Mouse (Mus musculus): ENCODE results near the gene Col8a2. TPM values are rescaled to one million over a fixed set of nuclear protein-coding genes. Genes with fewer than 3 reads are reported as not detected.

The Col8a2 gene
- total and polyA plus RNA-seq, 3 experiments, result not detected

- dilution Hi-C loops (cut with MboI; ENCODE audit: extremely low pct_ligation_motif_present, extremely low pct_unique_long_range_greater_than_20kb, low sequenced_read_pairs), result no loop called here
- peaks cover 16 to 60% of the 10 kb centered on the region in 2 experiments for H3K4me1 ChIP-seq (ENCODE audit: control insufficient read depth in 1 of 2, insufficient read depth in 2 of 2)
- peaks cover 0 to 46% of the 10 kb centered on the region in 2 experiments for H3K36me3 ChIP-seq (replicated peaks in 1 of 2; ENCODE audit: control insufficient read depth in 1 of 2, insufficient read depth in 1 of 2, low read length in 1 of 2)
- TF ChIP-seq E2F4 (IDR thresholded peaks at IDR 0.05; ENCODE audit: insufficient replicate concordance, low read depth, low read length) (no peak), HCFC1 (IDR thresholded peaks at IDR 0.05; ENCODE audit: low read depth, low read length) (no peak), BHLHE40 (IDR thresholded peaks at IDR 0.05; ENCODE audit: low read depth, low read length) (no peak), SMC3 (IDR thresholded peaks at IDR 0.05; ENCODE audit: low read depth, low read length) (no peak), MAX (IDR thresholded peaks at IDR 0.05; ENCODE audit: low read length) (no peak), ZC3H11A (IDR thresholded peaks at IDR 0.05; ENCODE audit: low read depth, low read length) (no peak), ZNF384 (IDR thresholded peaks at IDR 0.05; ENCODE audit: low read depth, low read length) (no peak), KAT2A (IDR thresholded peaks at IDR 0.05; ENCODE audit: insufficient replicate concordance, low read length) (no peak), CHD2 (IDR thresholded peaks at IDR 0.05; ENCODE audit: low read length) (no peak), RAD21 (IDR thresholded peaks at IDR 0.05; ENCODE audit: low read depth, low read length) (no peak; the same call in 1 of the 2 replicates), SIN3A (IDR thresholded peaks at IDR 0.05; ENCODE audit: low read length) (no peak), NRF1 (IDR thresholded peaks at IDR 0.05; ENCODE audit: low read depth, low read length) (no peak), NELFE (IDR thresholded peaks at IDR 0.05; ENCODE audit: low read depth, low read length) (no peak), RCOR1 (conservative IDR thresholded peaks at IDR 0.05; ENCODE audit: low read depth, low read length) (no peak), MAFK (IDR thresholded peaks at IDR 0.05; ENCODE audit: insufficient replicate concordance, low read length) (no peak), CHD1 (IDR thresholded peaks at IDR 0.05; ENCODE audit: low read depth, low read length) (no peak), TBP (conservative IDR thresholded peaks at IDR 0.05; ENCODE audit: low read depth, low read length) (no peak), CTCF (conservative IDR thresholded peaks at IDR 0.05 in 1 of 2, IDR thresholded peaks at IDR 0.05 in 1 of 2; ENCODE audit: low read depth in 2 of 2, low read length in 2 of 2) (no peak), UBTF (IDR thresholded peaks at IDR 0.05; ENCODE audit: low read depth, low read length) (no peak)
- in situ Hi-C loops (cut with MboI; ENCODE audit: low pct_ligation_motif_present, low pct_unique_long_range_greater_than_20kb, low sequenced_read_pairs), result no loop called here
- peaks cover 27% of the 10 kb centered on the region for H3K79me2 ChIP-seq (replicated peaks; ENCODE audit: control insufficient read depth, extremely low read depth, insufficient read depth, poor library complexity, severe bottlenecking)
- no peak overlapping the region for H3K9ac ChIP-seq (ENCODE audit: insufficient read depth, low read depth)
- H3K27ac ChIP-seq (ENCODE audit: insufficient read depth, low read depth), result no peak overlapping the region
- H3K9me3 ChIP-seq (replicated peaks; ENCODE audit: low read length), result no peaks in the 10 kb centered on the region
- H3K4me2 ChIP-seq (ENCODE audit: insufficient read depth, low read depth, poor library complexity, severe bottlenecking), result no peak overlapping the region
- no peak for DNase-seq (ENCODE audit: extremely low read depth)
- H3K27me3 ChIP-seq (replicated peaks), result no peaks in the 10 kb centered on the region
- no peak overlapping the region for H3K4me3 ChIP-seq (replicated peaks in 1 of 3; ENCODE audit: low read depth in 2 of 3, low read length in 2 of 3, poor library complexity in 1 of 3)
These were observed 34.0 kb upstream of the Col8a2 start for GRCm38 (mm10) chr4:126252411-126253237.

GRCm38 (mm10) chr4:126253637-126254272 lies 32.8 kb upstream of the Col8a2 start:
- H3K27ac ChIP-seq (ENCODE audit: insufficient read depth, low read depth), result no peak overlapping the region
- H3K36me3 ChIP-seq (replicated peaks in 1 of 2; ENCODE audit: control insufficient read depth in 1 of 2, insufficient read depth in 1 of 2, low read length in 1 of 2), result peaks cover 0 to 35% of the 10 kb centered on the region in 2 experiments
- no peak overlapping the region for H3K4me2 ChIP-seq (ENCODE audit: insufficient read depth, low read depth, poor library complexity, severe bottlenecking)
- H3K4me3 ChIP-seq (replicated peaks in 1 of 3; ENCODE audit: low read depth in 2 of 3, low read length in 2 of 3, poor library complexity in 1 of 3), result no peak overlapping the region
- in situ Hi-C loops (cut with MboI; ENCODE audit: low pct_ligation_motif_present, low pct_unique_long_range_greater_than_20kb, low sequenced_read_pairs) (no loop called here), dilution Hi-C loops (cut with MboI; ENCODE audit: extremely low pct_ligation_motif_present, extremely low pct_unique_long_range_greater_than_20kb, low sequenced_read_pairs) (no loop called here)
- TF ChIP-seq CHD1 (IDR thresholded peaks at IDR 0.05; ENCODE audit: low read depth, low read length) (no peak), EP300 (IDR thresholded peaks at IDR 0.05; ENCODE audit: low read length) (no peak), ZNF384 (IDR thresholded peaks at IDR 0.05; ENCODE audit: low read depth, low read length) (no peak), TBP (conservative IDR thresholded peaks at IDR 0.05; ENCODE audit: low read depth, low read length) (no peak), JUND (conservative IDR thresholded peaks at IDR 0.05; ENCODE audit: low read depth, low read length) (no peak), POLR2AphosphoS2 (IDR thresholded peaks at IDR 0.05; ENCODE audit: low read depth, low read length) (no peak), MAZ (IDR thresholded peaks at IDR 0.05; ENCODE audit: low read depth, low read length) (no peak), ETS1 (conservative IDR thresholded peaks at IDR 0.05; ENCODE audit: low read depth, low read length) (no peak), BHLHE40 (IDR thresholded peaks at IDR 0.05; ENCODE audit: low read depth, low read length) (no peak), ZMIZ1 (IDR thresholded peaks at IDR 0.05; ENCODE audit: low read depth, low read length) (no peak), RCOR1 (conservative IDR thresholded peaks at IDR 0.05; ENCODE audit: low read depth, low read length) (no peak), SIN3A (IDR thresholded peaks at IDR 0.05; ENCODE audit: low read length) (no peak), CHD2 (IDR thresholded peaks at IDR 0.05; ENCODE audit: low read length) (no peak), SMC3 (IDR thresholded peaks at IDR 0.05; ENCODE audit: low read depth, low read length) (no peak), JUN (IDR thresholded peaks at IDR 0.05; ENCODE audit: insufficient read depth, low read depth, low read length) (no peak), ZKSCAN1 (IDR thresholded peaks at IDR 0.05; ENCODE audit: borderline replicate concordance, low read depth, low read length) (no peak)
- H3K4me1 ChIP-seq (ENCODE audit: control insufficient read depth in 1 of 2, insufficient read depth in 2 of 2), result peaks cover 19 to 64% of the 10 kb centered on the region in 2 experiments
- DNase-seq (ENCODE audit: extremely low read depth), result no peak
- peaks cover 27% of the 10 kb centered on the region for H3K79me2 ChIP-seq (replicated peaks; ENCODE audit: control insufficient read depth, extremely low read depth, insufficient read depth, poor library complexity, severe bottlenecking)
- H3K9me3 ChIP-seq (replicated peaks; ENCODE audit: low read length), result no peaks in the 10 kb centered on the region
- H3K27me3 ChIP-seq (replicated peaks), result no peaks in the 10 kb centered on the region
- no peak overlapping the region for H3K9ac ChIP-seq (ENCODE audit: insufficient read depth, low read depth)

Measured in CH12.LX (cell line).